ENCODE assay signal across 12 mouse cellular contexts in the genomic region with DNA sequence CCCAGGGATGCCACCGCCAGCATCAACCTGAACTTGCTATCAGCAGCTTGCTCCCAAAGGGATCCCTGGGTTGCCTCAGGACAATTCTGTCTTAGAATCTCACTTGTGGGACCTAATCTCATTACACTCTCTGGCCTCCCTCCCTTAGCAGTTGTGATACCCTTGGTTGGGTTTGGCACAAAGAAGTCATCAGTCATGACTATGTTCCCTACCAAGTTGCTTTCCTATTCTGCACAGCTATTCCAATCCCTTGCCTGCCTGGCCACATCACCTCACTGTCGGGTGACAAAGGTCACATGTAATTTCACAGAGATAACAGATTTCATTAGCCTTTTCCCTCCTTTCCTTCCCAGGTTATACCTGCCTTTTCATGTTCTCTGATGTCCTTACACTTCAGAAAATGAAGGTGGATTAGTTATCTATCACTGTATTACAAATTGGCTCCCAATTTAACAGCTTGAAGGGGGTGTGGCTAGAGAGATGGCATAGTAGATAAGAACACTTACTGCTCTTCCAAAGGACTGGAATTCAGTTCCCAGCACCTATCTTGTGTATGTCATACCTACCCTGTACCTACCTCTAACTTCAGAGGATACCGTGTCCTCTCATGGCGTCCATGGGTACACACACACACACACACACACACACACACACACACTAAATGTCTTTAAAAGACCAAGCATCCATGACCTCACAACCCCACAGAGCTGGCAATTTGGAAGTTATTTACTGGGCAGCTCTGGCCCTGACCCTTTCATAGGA. TPM values are rescaled to one million over a fixed set of nuclear protein-coding genes. Genes with fewer than 3 reads are reported as not detected.
DNase-seq lines count a peak whose midpoint lies in the region; ATAC-seq and TF ChIP-seq lines count a peak whose summit lies in the region.
"Had no signal": no experiment of that assay in that cellular context is flagged by ENCODE, and none has a peak within 500 bp of the region (broad histone marks: within the 10 kb centered on the region; RNA-seq: fewer than 3 reads in every experiment).

No protein-coding gene starts in this region.

- H3K27me3 ChIP-seq in neural tube, embryonic 11.5 days (ENCODE audit: control insufficient read depth, insufficient read depth, low read length) = no peaks in the 10 kb centered on the region
- H3K27me3 ChIP-seq in limb, embryonic 14.5 days (ENCODE audit: control insufficient read depth, insufficient read depth, low read length) = no peaks in the 10 kb centered on the region

- TF ChIP-seq POLR2A in limb, embryonic 14.5 days (IDR thresholded peaks at IDR 0.05; ENCODE audit: borderline replicate concordance, extremely low read depth, insufficient read depth, insufficient read length) = no peak

- H3K9ac ChIP-seq in neural tube, embryonic 11.5 days (ENCODE audit: low read length) = no peak overlapping the region
- H3K9ac ChIP-seq in limb, embryonic 14.5 days (ENCODE audit: low read depth, low read length, severe bottlenecking) = no peak overlapping the region
- H3K9ac ChIP-seq: limb, embryonic 15.5 days had no signal

- no peak overlapping the region for H3K4me3 ChIP-seq in neural tube, embryonic 11.5 days (ENCODE audit: low read depth, low read length)
- H3K4me3 ChIP-seq in limb, embryonic 14.5 days (replicated peaks; ENCODE audit: low read length) = no peak overlapping the region

- H3K4me1 ChIP-seq in neural tube, embryonic 11.5 days (ENCODE audit: control insufficient read depth, insufficient read depth, low read length) = peaks cover 5% of the 10 kb centered on the region; the same call in 1 of the 2 replicates
- no peaks in the 10 kb centered on the region for H3K4me1 ChIP-seq in limb, embryonic 14.5 days (ENCODE audit: control insufficient read depth, insufficient read depth, low read length)
- H3K4me1 ChIP-seq: limb, embryonic 15.5 days had no signal

- H3K27ac ChIP-seq in neural tube, embryonic 11.5 days (ENCODE audit: low read depth, low read length) = 0 out of 2 replicates have a peak overlapping the region, but pooled peaks have one; percentile 3
- H3K27ac ChIP-seq in limb, embryonic 14.5 days (replicated peaks; ENCODE audit: low read depth, low read length) = peak overlapping the region; percentile 89; the same call in 1 of the 2 replicates

- no peak overlapping the region; the same call in 1 of the 2 replicates for H3K4me2 ChIP-seq in neural tube, embryonic 11.5 days (ENCODE audit: low read depth)
- peak overlapping the region; percentile 11; the same call in 1 of the 2 replicates for H3K4me2 ChIP-seq in limb, embryonic 14.5 days (replicated peaks; ENCODE audit: low read depth, low read length, severe bottlenecking)
- H3K4me2 ChIP-seq: limb, embryonic 15.5 days had no signal

- DNase-seq in embryo, embryonic 10.5 days (ENCODE audit: low spot score) = peak; percentile 16
- DNase-seq in embryo, embryonic 10 days (ENCODE audit: low spot score) = no peak
- no peak for DNase-seq in neural tube, embryonic 11.5 days (ENCODE audit: low spot score)
- DNase-seq in neural tube, embryonic 10.5 days (ENCODE audit: extremely low spot score, low spot score) = no peak
- no peak for DNase-seq in limb, embryonic 14.5 days (ENCODE audit: low spot score)
- no peak for DNase-seq in adrenal gland, adult (ENCODE audit: inconsistent age in 2 of 2, low spot score in 1 of 2)
- DNase-seq in cerebellum, adult 9-11 months = no peak
- DNase-seq: kidney, adult 18-20 months; thymus, adult 18-20 months had no signal

- WGBS in neural tube, embryonic 11.5 days = 65% methylated on average over 4 of the region's 4 CpGs
- WGBS in limb, embryonic 14.5 days = 86% methylated on average over 3 of the region's 4 CpGs

- no peaks in the 10 kb centered on the region for H3K36me3 ChIP-seq in neural tube, embryonic 11.5 days (ENCODE audit: control insufficient read depth, insufficient read depth, low read length)
- no peaks in the 10 kb centered on the region for H3K36me3 ChIP-seq in limb, embryonic 14.5 days (ENCODE audit: control insufficient read depth, insufficient read depth, low read length)
- H3K36me3 ChIP-seq: limb, embryonic 15.5 days had no signal

- ATAC-seq in neural tube, embryonic 11.5 days (ENCODE audit: insufficient read depth, low FRiP score, low TSS enrichment) = peak; percentile 36
- ATAC-seq in limb, embryonic 14.5 days (ENCODE audit: low FRiP score, low read depth) = no peak
- no peak for ATAC-seq in activated CD4-positive, CD25-positive, alpha-beta regulatory T cell, adult 4 months
- ATAC-seq: lung, postnatal 0 days had no signal

- 0 out of 2 replicates have a peak, but pooled peaks cover 3% of the 10 kb centered on the region for H3K9me3 ChIP-seq in neural tube, embryonic 11.5 days (ENCODE audit: control insufficient read depth, low read length)
- no peaks in the 10 kb centered on the region for H3K9me3 ChIP-seq in limb, embryonic 14.5 days (ENCODE audit: control insufficient read depth, low read length)
- H3K9me3 ChIP-seq: limb, embryonic 15.5 days had no signal

RNA-seq across cellular contexts. Expression of a gene that starts 17.8 kb away (rescaled TPM):
- 13.2 and 15.4 TPM in 2 replicates for polyA plus RNA-seq in neural tube, embryonic 11.5 days (2014; fragmentation: Nextera tagmentation; extraction: Ambion mirVana)
- polyA plus RNA-seq in limb, embryonic 14.5 days (2012; rRNA removed) = 2.0 and 4.0 TPM in 2 replicates
- polyA plus RNA-seq in limb, embryonic 14.5 days (2014; fragmentation: Nextera tagmentation; extraction: Ambion mirVana) = 9.3 and 11.4 TPM in 2 replicates
- 10 to 100 TPM; 26.9 to 33.6 TPM for polyA plus RNA-seq in activated CD4-positive, CD25-positive, alpha-beta regulatory T cell, adult 4 months (2017; shearing (Covaris generic))

RNA-seq across cellular contexts. Expression of a gene that starts 27.3 kb away (rescaled TPM):
- polyA plus RNA-seq in neural tube, embryonic 11.5 days (2014; fragmentation: Nextera tagmentation; extraction: Ambion mirVana) = 216 and 234 TPM in 2 replicates
- 67.5 and 81.9 TPM in 2 replicates for polyA plus RNA-seq in limb, embryonic 14.5 days (2012; rRNA removed)
- polyA plus RNA-seq in limb, embryonic 14.5 days (2014; fragmentation: Nextera tagmentation; extraction: Ambion mirVana) = 133 and 136 TPM in 2 replicates
- 10 to 100 TPM; 30.6 to 36.7 TPM for polyA plus RNA-seq in activated CD4-positive, CD25-positive, alpha-beta regulatory T cell, adult 4 months (2017; shearing (Covaris generic))

RNA-seq across cellular contexts. Expression of a gene that starts 38.1 kb away (rescaled TPM):
- polyA plus RNA-seq in neural tube, embryonic 11.5 days (2014; fragmentation: Nextera tagmentation; extraction: Ambion mirVana) = 2.3 and 3.0 TPM in 2 replicates
- 13.1 and 15.9 TPM in 2 replicates for polyA plus RNA-seq in limb, embryonic 14.5 days (2012; rRNA removed)
- 7.4 and 9.1 TPM in 2 replicates for polyA plus RNA-seq in limb, embryonic 14.5 days (2014; fragmentation: Nextera tagmentation; extraction: Ambion mirVana)
- polyA plus RNA-seq in activated CD4-positive, CD25-positive, alpha-beta regulatory T cell, adult 4 months (2017; shearing (Covaris generic)) = 10 to 100 TPM in 1 of 2 experiments, 1 to 10 TPM in 1; 9.7 to 12.7 TPM
